Mouse (Mus musculus) bone marrow macrophage, adult 2 months (primary cell): Measurements from ENCODE around the gene Gucy2g. TPM values are rescaled to one million over a fixed set of nuclear protein-coding genes. Genes with fewer than 3 reads are reported as not detected.
A peak's percentile ranks its signal among the peaks of the same experiment; 100 is the strongest.

Experiments used
- H3K27ac ChIP-seq: 2 replicates; pipeline ENCODE4 v1.5.1; 2012; ENCODE audit warnings: low read depth, low read length; ENCODE audit not compliant: insufficient read depth
- H3K4me1 ChIP-seq: 2 replicates; pipeline ENCODE4 v1.6.1; 2012; ENCODE audit warnings: low read length; ENCODE audit not compliant: control insufficient read depth, insufficient read depth
- H3K4me3 ChIP-seq: 2 replicates; pipeline ENCODE4 v1.5.1; 2012; ENCODE audit warnings: mild to moderate bottlenecking, low read length, moderate library complexity; ENCODE audit not compliant: insufficient read depth
- CTCF ChIP-seq: IDR thresholded peaks from 2 replicates; pipeline ENCODE4 v1.5.1; 2012; ENCODE audit warnings: low read depth, mild to moderate bottlenecking, low read length, moderate library complexity
- POLR2A ChIP-seq: IDR thresholded peaks from 2 replicates; pipeline ENCODE4 v1.6.1; 2012; ENCODE audit warnings: mild to moderate bottlenecking, low read depth, low read length, borderline replicate concordance
- polyA plus RNA-seq: library from polyadenylated mRNA; stranded (reverse); fragments of >200 nt; gene quantifications from 2 replicates; pipeline ENCODE4 v1.2.4, GENCODE M21; 2012; ENCODE audit not compliant: missing spikeins, insufficient read depth, insufficient read length

The Gucy2g gene
- polyA plus RNA-seq, 1 experiment: not detected

DNA sequence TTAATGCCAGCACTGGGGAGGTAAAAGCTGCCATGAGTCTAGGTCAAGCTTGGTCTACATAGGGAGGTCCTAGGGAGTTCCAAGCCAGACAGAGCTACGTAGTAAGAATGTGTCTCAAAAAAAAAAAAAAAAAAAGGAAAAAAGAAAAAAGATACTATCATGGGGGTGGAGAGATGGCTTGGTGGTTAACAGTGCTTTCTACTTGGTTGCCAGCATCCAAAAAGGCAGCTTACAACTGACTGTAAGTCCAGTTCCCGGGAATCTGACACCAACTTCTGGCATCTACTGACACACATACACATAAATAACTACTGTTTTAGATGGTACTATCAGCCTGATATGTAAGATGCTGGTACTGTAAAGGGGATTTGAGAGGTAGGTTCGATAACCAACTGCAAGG, 32.0 kb downstream of the Gucy2g start:
- Histone ChIP-seq H3K4me1 (no peaks in the 10 kb centered on the region), H3K27ac (no peak overlapping the region), H3K4me3 (no peak overlapping the region)
- TF ChIP-seq CTCF: no peak
- TF ChIP-seq POLR2A: no peak

GRCm38 (mm10) chr19:55208654-55209053, 32.4 kb downstream of the Gucy2g start:
- TF ChIP-seq CTCF (no peak), POLR2A (no peak)
- Histone ChIP-seq H3K27ac (no peak overlapping the region), H3K4me1 (no peaks in the 10 kb centered on the region), H3K4me3 (no peak overlapping the region)

DNA sequence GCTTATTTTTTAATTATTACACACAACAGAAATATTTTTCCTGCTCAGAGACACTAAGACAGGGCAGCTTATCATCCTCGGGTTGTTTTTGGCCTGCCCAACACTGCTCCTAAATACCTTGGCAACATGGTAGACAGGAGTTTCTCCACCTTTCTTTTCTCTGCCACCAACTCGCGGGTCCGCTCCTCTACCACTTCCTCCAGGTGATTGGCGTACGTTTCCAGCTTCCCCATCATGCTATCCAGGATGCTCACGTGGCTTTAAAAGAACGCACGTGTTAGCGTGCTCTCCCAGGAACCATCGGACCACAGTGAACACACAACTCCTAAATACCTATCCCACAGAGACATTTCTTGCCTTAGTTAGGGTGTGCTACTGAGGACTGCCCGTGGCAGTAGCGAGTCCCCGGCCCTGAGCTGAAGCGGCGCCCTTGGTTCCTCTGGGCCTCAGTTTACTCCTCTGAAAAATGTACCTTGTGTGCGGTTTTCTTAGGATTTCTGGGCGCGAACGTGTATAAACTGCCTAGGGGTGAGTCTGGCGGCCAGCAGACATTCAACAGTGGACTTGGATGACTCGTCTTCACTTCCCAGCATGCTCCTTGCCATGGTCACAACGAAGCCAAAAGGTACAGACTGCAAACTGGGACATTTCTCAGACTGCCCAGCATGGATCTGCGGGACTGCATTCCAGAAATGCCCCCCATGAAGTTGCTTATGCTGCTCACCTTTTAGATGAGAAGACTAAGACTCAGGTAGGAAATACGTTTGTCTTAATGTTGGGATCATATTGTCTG, 33.1 kb downstream of the Gucy2g start:
- no peaks in the 10 kb centered on the region for H3K4me1 ChIP-seq
- no peak overlapping the region for H3K4me3 ChIP-seq
- no peak overlapping the region for H3K27ac ChIP-seq
- no peak for TF ChIP-seq CTCF
- TF ChIP-seq POLR2A: no peak

DNA sequence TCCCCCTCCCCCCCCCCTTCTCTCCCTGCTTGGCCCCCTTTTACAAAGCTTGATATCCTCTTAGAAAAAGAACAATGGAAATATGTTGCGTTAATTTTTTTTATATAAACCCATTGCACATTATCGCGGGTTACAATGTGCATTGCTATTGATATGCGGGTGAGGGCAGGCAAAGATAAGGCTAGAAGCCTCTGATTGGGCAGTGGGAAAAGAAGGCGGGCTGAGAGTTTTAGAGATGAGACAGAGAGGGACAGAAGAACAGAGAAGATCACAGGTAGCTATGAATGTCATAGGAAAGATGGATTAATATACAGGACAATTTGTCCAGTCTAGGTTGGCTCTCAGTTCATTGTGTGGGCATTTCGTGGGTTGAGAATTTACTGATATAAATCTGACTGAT, 33.8 kb downstream of the Gucy2g start:
- Histone ChIP-seq H3K4me3 (no peak overlapping the region), H3K27ac (no peak overlapping the region), H3K4me1 (no peaks in the 10 kb centered on the region)
- no peak for TF ChIP-seq CTCF
- TF ChIP-seq POLR2A: no peak

DNA sequence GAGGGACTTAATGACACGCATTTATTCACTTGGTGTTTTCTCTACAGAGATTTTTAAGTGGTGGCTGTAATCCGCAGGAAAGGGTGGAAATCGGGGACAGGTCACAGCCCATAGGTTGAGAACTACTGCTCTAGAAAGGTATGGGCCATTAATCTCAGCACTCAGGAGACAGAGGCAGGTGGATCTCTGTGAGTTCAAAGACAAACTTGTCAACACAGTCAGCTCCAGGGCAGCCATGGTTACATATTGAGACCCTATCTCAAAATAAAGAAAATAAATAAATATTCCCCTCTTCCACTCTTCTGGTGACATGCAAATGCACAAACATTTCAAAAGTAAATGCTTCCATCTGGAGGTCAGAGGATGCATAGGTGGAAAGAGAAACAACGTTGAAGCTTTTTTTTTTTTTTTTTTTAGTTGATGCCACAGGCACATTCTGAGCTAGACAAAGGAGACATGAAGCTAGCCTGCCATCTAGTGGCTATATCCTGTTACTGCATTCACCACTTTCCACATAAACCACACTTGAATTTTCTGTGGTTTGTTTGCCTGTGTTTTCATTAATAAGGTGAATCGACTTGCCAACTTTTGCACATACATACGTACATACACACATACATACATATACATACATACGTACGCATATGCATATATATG, 34.4 kb downstream of the Gucy2g start:
- H3K4me1 ChIP-seq: no peaks in the 10 kb centered on the region
- H3K4me3 ChIP-seq: no peak overlapping the region
- TF ChIP-seq CTCF (no peak), POLR2A (no peak)
- no peak overlapping the region for H3K27ac ChIP-seq

DNA sequence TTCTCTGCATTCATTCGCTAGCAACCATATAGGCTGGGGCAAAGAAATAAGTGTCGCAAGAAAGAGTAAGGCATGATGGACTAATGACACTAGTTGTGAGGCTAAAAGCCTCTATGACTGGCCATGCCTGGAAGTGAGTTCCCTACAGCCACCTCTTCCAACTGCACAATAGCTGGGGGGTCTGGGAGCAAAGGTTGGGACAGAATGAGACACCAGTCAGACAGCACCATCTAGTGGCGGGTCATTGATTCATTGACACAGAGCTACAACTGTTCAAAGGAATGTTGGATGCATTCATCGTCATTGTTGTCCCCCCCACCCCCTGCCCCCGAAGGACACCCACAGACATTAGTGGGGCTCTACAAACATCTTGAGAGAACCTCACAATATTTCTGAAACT, 42.7 kb downstream of the Gucy2g start:
- no peak overlapping the region for H3K4me3 ChIP-seq
- peak; percentile 88 for TF ChIP-seq CTCF
- TF ChIP-seq POLR2A: no peak
- no peaks in the 10 kb centered on the region for H3K4me1 ChIP-seq
- H3K27ac ChIP-seq: no peak overlapping the region

GRCm38 (mm10) chr19:55195574-55195973, 45.5 kb downstream of the Gucy2g start:
- Histone ChIP-seq H3K4me1 (no peaks in the 10 kb centered on the region), H3K27ac (no peak overlapping the region), H3K4me3 (no peak overlapping the region)
- TF ChIP-seq POLR2A: no peak
- no peak for TF ChIP-seq CTCF

GRCm38 (mm10) chr19:55194520-55195170, 46.4 kb downstream of the Gucy2g start:
- H3K27ac ChIP-seq: no peak overlapping the region
- no peaks in the 10 kb centered on the region for H3K4me1 ChIP-seq
- H3K4me3 ChIP-seq: no peak overlapping the region
- TF ChIP-seq POLR2A: no peak
- no peak for TF ChIP-seq CTCF

DNA sequence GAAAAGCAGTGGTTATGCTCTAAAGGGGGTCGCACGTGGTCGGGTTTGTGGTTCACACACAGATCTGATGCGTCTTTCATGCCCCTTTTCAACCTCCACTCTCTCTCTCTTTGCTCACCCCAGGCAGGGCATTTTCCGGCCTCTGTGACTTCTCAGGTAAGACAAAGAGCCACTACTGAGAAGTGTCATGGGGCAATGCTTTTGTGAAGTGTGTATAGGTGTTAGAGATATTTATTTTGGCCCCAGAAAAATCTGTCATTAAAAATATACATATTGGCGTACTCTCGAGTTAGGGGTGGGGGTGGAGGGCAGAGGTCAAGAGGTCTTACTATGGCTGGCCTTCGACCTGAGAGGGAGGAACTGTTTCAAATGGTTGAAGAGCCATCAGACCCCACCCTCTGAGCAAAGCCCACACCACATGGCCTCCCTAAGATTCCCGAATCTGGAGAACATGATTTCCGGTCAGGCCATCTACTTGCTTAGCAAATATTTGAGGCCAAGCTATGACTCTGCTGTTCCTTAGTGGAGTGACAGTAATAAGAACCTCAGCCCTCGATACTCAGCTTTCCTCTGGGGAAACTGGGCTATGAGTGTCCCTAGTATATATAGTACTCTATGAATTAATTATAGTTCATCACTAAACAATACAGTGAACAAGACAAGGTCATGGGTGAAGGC, 47.2 kb downstream of the Gucy2g start:
- Histone ChIP-seq H3K27ac (no peak overlapping the region), H3K4me3 (no peak overlapping the region), H3K4me1 (no peaks in the 10 kb centered on the region)
- no peak for TF ChIP-seq CTCF
- TF ChIP-seq POLR2A: no peak
